Mouse (Mus musculus) hindbrain, embryonic 13.5 days (tissue): ENCODE results near the gene Cltb. TPM values are rescaled to one million over a fixed set of nuclear protein-coding genes. Genes with fewer than 3 reads are reported as not detected.

Experiments
- ATAC-seq: fragments of 200-750 bp; cut with Nextera tagmentation; 2 replicates; pipeline ENCODE4 v1.8.0; 2017; ENCODE audit warnings: moderate TSS enrichment; ENCODE audit not compliant: low FRiP score
- H3K27ac ChIP-seq: fragments of 300-500 bp; sonication (generic); 2 replicates; pipeline ENCODE4 v1.5.1; 2015; ENCODE audit warnings: inconsistent platforms, mild to moderate bottlenecking, moderate library complexity
- H3K27me3 ChIP-seq: fragments of 300-500 bp; sonication (generic); 2 replicates; pipeline ENCODE4 v1.6.1; 2015; ENCODE audit warnings: mild to moderate bottlenecking, inconsistent platforms
- H3K36me3 ChIP-seq: fragments of 300-500 bp; sonication (generic); 2 replicates; pipeline ENCODE4 v1.6.1; 2015; ENCODE audit warnings: mild to moderate bottlenecking, inconsistent platforms
- H3K4me1 ChIP-seq: fragments of 300-500 bp; sonication (generic); replicated peaks from 2 replicates; pipeline ENCODE4 v1.6.1; 2015; ENCODE audit warnings: inconsistent platforms
- H3K4me2 ChIP-seq: fragments of 300-500 bp; sonication (generic); 2 replicates; pipeline ENCODE4 v1.6.1; 2015; ENCODE audit warnings: inconsistent platforms, mild to moderate bottlenecking, moderate library complexity
- H3K4me3 ChIP-seq: fragments of 300-500 bp; sonication (generic); 2 replicates; pipeline ENCODE4 v1.5.1; 2015; ENCODE audit warnings: mild to moderate bottlenecking, inconsistent platforms
- H3K9ac ChIP-seq: fragments of 300-500 bp; sonication (generic); 2 replicates; pipeline ENCODE4 v1.6.1; 2015; ENCODE audit warnings: mild to moderate bottlenecking, inconsistent platforms
- H3K9me3 ChIP-seq: fragments of 300-500 bp; sonication (generic); 2 replicates; pipeline ENCODE4 v1.6.1; 2016; ENCODE audit warnings: inconsistent platforms
- WGBS: fragments of 180-500 bp; shearing (Covaris S2); methylation state at CpG from one replicate; pipeline ENCODE4 v1.1.7; 2015; 5-methylcytosine and 5-hydroxymethylcytosine counted together
- polyA plus RNA-seq: library from polyadenylated mRNA; unstranded; fragments of >200 nt; fragmentation: Nextera tagmentation; extraction: Ambion mirVana; gene quantifications from 2 replicates; pipeline ENCODE4 v1.2.1, GENCODE M21; 2015

The Cltb gene
- polyA plus RNA-seq, 1 experiment from 2014 or later: 132 TPM

GRCm38 (mm10) chr13:54571637-54572036 lies 39.5 kb downstream of the Cltb start:
- ATAC-seq: no peak
- Histone ChIP-seq H3K9ac (no peak overlapping the region), H3K4me2 (no peak overlapping the region), H3K4me3 (no peak overlapping the region), H3K27ac (no peak overlapping the region), H3K36me3 (no peaks in the 10 kb centered on the region; the same call in 1 of the 2 replicates), H3K9me3 (no peaks in the 10 kb centered on the region), H3K27me3 (peaks cover 18% of the 10 kb centered on the region), H3K4me1 (peaks cover 16% of the 10 kb centered on the region)
- WGBS: 40% methylated on average over 2 of the region's 2 CpGs

- H3K4me3 ChIP-seq: no peak overlapping the region
- H3K27ac ChIP-seq: no peak overlapping the region
- 70% methylated on average over 4 of the region's 4 CpGs for WGBS
- ATAC-seq: no peak
- H3K9ac ChIP-seq: no peak overlapping the region
- H3K27me3 ChIP-seq: peaks cover 18% of the 10 kb centered on the region
- peaks cover 7% of the 10 kb centered on the region for H3K4me1 ChIP-seq
- no peaks in the 10 kb centered on the region for H3K36me3 ChIP-seq
- no peak overlapping the region for H3K4me2 ChIP-seq
- H3K9me3 ChIP-seq: no peaks in the 10 kb centered on the region
These were observed 40.4 kb downstream of the Cltb start for GRCm38 (mm10) chr13:54570736-54571135.

- Histone ChIP-seq H3K27me3 (peaks cover 16% of the 10 kb centered on the region), H3K27ac (no peak overlapping the region), H3K4me1 (peaks cover 2% of the 10 kb centered on the region), H3K4me2 (no peak overlapping the region), H3K4me3 (no peak overlapping the region), H3K9ac (no peak overlapping the region), H3K9me3 (no peaks in the 10 kb centered on the region), H3K36me3 (no peaks in the 10 kb centered on the region)
- no peak for ATAC-seq
- WGBS: 56% methylated on average over 1 of the region's 1 CpGs
These were observed 41.9 kb downstream of the Cltb start for GRCm38 (mm10) chr13:54569282-54569681.

- WGBS: 45% methylated on average over 5 of the region's 5 CpGs
- H3K4me2 ChIP-seq: no peak overlapping the region
- H3K4me3 ChIP-seq: no peak overlapping the region
- H3K36me3 ChIP-seq: no peaks in the 10 kb centered on the region
- ATAC-seq: no peak
- H3K4me1 ChIP-seq: peaks cover 10% of the 10 kb centered on the region
- H3K9me3 ChIP-seq: no peaks in the 10 kb centered on the region
- H3K9ac ChIP-seq: no peak overlapping the region
- H3K27ac ChIP-seq: no peak overlapping the region
- H3K27me3 ChIP-seq: peaks cover 8% of the 10 kb centered on the region
These were observed 42.8 kb downstream of the Cltb start for GRCm38 (mm10) chr13:54568380-54568779.

GRCm38 (mm10) chr13:54565594-54566345 lies 45.4 kb downstream of the Cltb start:
- H3K4me1 ChIP-seq: peaks cover 19% of the 10 kb centered on the region
- 0 out of 2 replicates have a peak overlapping the region, but pooled peaks have one; percentile 99 for H3K9ac ChIP-seq
- no peaks in the 10 kb centered on the region for H3K9me3 ChIP-seq

GRCm38 (mm10) chr13:54565201-54565581 lies 46.0 kb downstream of the Cltb start, which contains the start of gene 4833439L19Rik:
Gene 4833439L19Rik (minus strand): TSS chr13:54565435.
- Histone ChIP-seq H3K4me2 (peak within 1 kb of the TSS; percentile 90), H3K27ac (peak within 1 kb of the TSS; percentile 93), H3K27me3 (no peaks in the 10 kb centered on the region), H3K9me3 (no peaks in the 10 kb centered on the region), H3K36me3 (peaks cover 30% of the 10 kb centered on the region), H3K4me3 (peak within 1 kb of the TSS; percentile 99), H3K9ac (peak within 1 kb of the TSS; percentile 99), H3K4me1 (peaks cover 19% of the 10 kb centered on the region)
- peak; percentile 97 for ATAC-seq
- WGBS: under 1% methylated on average over 27 of the region's 27 CpGs

More at GRCm38 (mm10) chr13:54565594-54566345, 45.4 kb downstream of the Cltb start:
- Histone ChIP-seq H3K4me3 (peak overlapping the region; percentile 99), H3K36me3 (peaks cover 25% of the 10 kb centered on the region), H3K27me3 (no peaks in the 10 kb centered on the region), H3K4me2 (peak overlapping the region; percentile 90), H3K27ac (peak overlapping the region; percentile 93)
- 39% methylated on average over 8 of the region's 8 CpGs for WGBS
- ATAC-seq: peak; percentile 61

GRCm38 (mm10) chr13:54564232-54565200 lies 46.6 kb downstream of the Cltb start:
- peak overlapping the region; percentile 99 for H3K9ac ChIP-seq
- no peaks in the 10 kb centered on the region for H3K9me3 ChIP-seq
- peak overlapping the region; percentile 99 for H3K4me3 ChIP-seq
- H3K27ac ChIP-seq: peak overlapping the region; percentile 93
- H3K27me3 ChIP-seq: no peaks in the 10 kb centered on the region
- H3K4me2 ChIP-seq: peak overlapping the region; percentile 90
- peak; percentile 75 for ATAC-seq
- WGBS: 12% methylated on average over 45 of the region's 45 CpGs
- H3K36me3 ChIP-seq: peaks cover 37% of the 10 kb centered on the region
- peaks cover 19% of the 10 kb centered on the region for H3K4me1 ChIP-seq

GRCm38 (mm10) chr13:54562562-54562961 lies 48.6 kb downstream of the Cltb start:
- ATAC-seq: no peak
- Histone ChIP-seq H3K27ac (no peak overlapping the region), H3K4me2 (no peak overlapping the region), H3K27me3 (no peaks in the 10 kb centered on the region), H3K4me3 (no peak overlapping the region), H3K4me1 (peaks cover 19% of the 10 kb centered on the region), H3K36me3 (peaks cover 57% of the 10 kb centered on the region), H3K9me3 (no peaks in the 10 kb centered on the region), H3K9ac (peak overlapping the region; percentile 1; the same call in 1 of the 2 replicates)
- WGBS: 83% methylated on average over 7 of the region's 7 CpGs

GRCm38 (mm10) chr13:54560608-54561007 lies 50.5 kb downstream of the Cltb start:
- Histone ChIP-seq H3K4me3 (no peak overlapping the region), H3K4me1 (peaks cover 19% of the 10 kb centered on the region), H3K9me3 (no peaks in the 10 kb centered on the region), H3K36me3 (peaks cover 76% of the 10 kb centered on the region), H3K27ac (no peak overlapping the region), H3K4me2 (no peak overlapping the region), H3K27me3 (no peaks in the 10 kb centered on the region), H3K9ac (no peak overlapping the region)
- no peak for ATAC-seq
- 95% methylated on average over 7 of the region's 7 CpGs for WGBS

- Histone ChIP-seq H3K9ac (no peak overlapping the region), H3K4me3 (no peak overlapping the region), H3K27me3 (no peaks in the 10 kb centered on the region), H3K36me3 (peaks cover 84% of the 10 kb centered on the region), H3K4me1 (peaks cover 19% of the 10 kb centered on the region), H3K4me2 (no peak overlapping the region), H3K27ac (no peak overlapping the region), H3K9me3 (no peaks in the 10 kb centered on the region)
- no peak for ATAC-seq
- WGBS: 96% methylated on average over 2 of the region's 2 CpGs
These were observed 51.5 kb downstream of the Cltb start for GRCm38 (mm10) chr13:54559656-54560055.

- H3K27ac ChIP-seq: no peak overlapping the region
- H3K36me3 ChIP-seq: peaks cover 95% of the 10 kb centered on the region
- no peak overlapping the region for H3K9ac ChIP-seq
- ATAC-seq: no peak
- no peaks in the 10 kb centered on the region for H3K27me3 ChIP-seq
- H3K4me3 ChIP-seq: no peak overlapping the region
- H3K4me1 ChIP-seq: peaks cover 4% of the 10 kb centered on the region
- no peak overlapping the region for H3K4me2 ChIP-seq
- 100% methylated on average over 1 of the region's 1 CpGs for WGBS
- no peaks in the 10 kb centered on the region for H3K9me3 ChIP-seq
These were observed 53.5 kb downstream of the Cltb start for GRCm38 (mm10) chr13:54557652-54558051.

GRCm38 (mm10) chr13:54556796-54557195 lies 54.3 kb downstream of the Cltb start:
- WGBS: 89% methylated on average over 3 of the region's 3 CpGs

More at GRCm38 (mm10) chr13:54556796-54557195, 54.3 kb downstream of the Cltb start:
- no peaks in the 10 kb centered on the region for H3K27me3 ChIP-seq
- peaks cover 96% of the 10 kb centered on the region for H3K36me3 ChIP-seq
- no peak overlapping the region for H3K9ac ChIP-seq
- no peak overlapping the region for H3K27ac ChIP-seq
- H3K4me3 ChIP-seq: no peak overlapping the region
- H3K9me3 ChIP-seq: no peaks in the 10 kb centered on the region
- no peak for ATAC-seq
- no peaks in the 10 kb centered on the region for H3K4me1 ChIP-seq
- no peak overlapping the region for H3K4me2 ChIP-seq
